Mouse (Mus musculus): ENCODE measurements around the gene Igf2bp1.

- TF ChIP-seq POLR2A (IDR thresholded peaks at IDR 0.05; ENCODE audit: borderline replicate concordance, extremely low read depth, insufficient read depth, insufficient read length, poor library complexity, severe bottlenecking) = no peak
- no peak for TF ChIP-seq CTCF (IDR thresholded peaks at IDR 0.05; ENCODE audit: borderline replicate concordance, extremely low read depth, insufficient read depth, insufficient read length)
Measured at GRCm38 (mm10) chr11:96003100-96003900, 2.4 kb downstream of the Igf2bp1 start.

Measured in brain, embryonic 14.5 days (tissue).